Mouse (Mus musculus) embryonic fibroblast, embryonic 13.5 days (primary cell): ENCODE results near the gene Cntrl. TPM values are rescaled to one million over a fixed set of nuclear protein-coding genes. Genes with fewer than 3 reads are reported as not detected.

Experiments used
- H3K27ac ChIP-seq: 2 replicates; pipeline ENCODE4 v1.5.1; 2012; ENCODE audit warnings: low read length, control low read depth, inconsistent platforms; ENCODE audit not compliant: insufficient read depth
- H3K4me1 ChIP-seq: 2 replicates; pipeline ENCODE4 v1.6.1; 2011; ENCODE audit warnings: low read length; ENCODE audit not compliant: control insufficient read depth, insufficient read depth
- H3K4me3 ChIP-seq: 2 replicates; pipeline ENCODE4 v1.5.1; 2011; ENCODE audit warnings: mild to moderate bottlenecking, control low read depth, low read length; ENCODE audit not compliant: insufficient read depth
- CTCF ChIP-seq: IDR thresholded peaks from 2 replicates; pipeline ENCODE4 v1.5.1; 2011; ENCODE audit warnings: mild to moderate bottlenecking, control low read depth, low read length, moderate library complexity, borderline replicate concordance; ENCODE audit not compliant: insufficient read depth
- POLR2A ChIP-seq: IDR thresholded peaks from 2 replicates; pipeline ENCODE4 v1.6.1; 2011; ENCODE audit warnings: low read depth, mild to moderate bottlenecking, control low read depth, low read length, moderate library complexity
- polyA plus RNA-seq: library from polyadenylated mRNA; stranded (reverse); fragments of >200 nt; gene quantifications from 2 replicates; pipeline ENCODE4 v1.2.4, GENCODE M21; 2011; ENCODE audit warnings: low read depth; ENCODE audit not compliant: missing spikeins, insufficient read length

The Cntrl gene
- 14.3 and 24.4 TPM in 2 replicates for polyA plus RNA-seq

DNA sequence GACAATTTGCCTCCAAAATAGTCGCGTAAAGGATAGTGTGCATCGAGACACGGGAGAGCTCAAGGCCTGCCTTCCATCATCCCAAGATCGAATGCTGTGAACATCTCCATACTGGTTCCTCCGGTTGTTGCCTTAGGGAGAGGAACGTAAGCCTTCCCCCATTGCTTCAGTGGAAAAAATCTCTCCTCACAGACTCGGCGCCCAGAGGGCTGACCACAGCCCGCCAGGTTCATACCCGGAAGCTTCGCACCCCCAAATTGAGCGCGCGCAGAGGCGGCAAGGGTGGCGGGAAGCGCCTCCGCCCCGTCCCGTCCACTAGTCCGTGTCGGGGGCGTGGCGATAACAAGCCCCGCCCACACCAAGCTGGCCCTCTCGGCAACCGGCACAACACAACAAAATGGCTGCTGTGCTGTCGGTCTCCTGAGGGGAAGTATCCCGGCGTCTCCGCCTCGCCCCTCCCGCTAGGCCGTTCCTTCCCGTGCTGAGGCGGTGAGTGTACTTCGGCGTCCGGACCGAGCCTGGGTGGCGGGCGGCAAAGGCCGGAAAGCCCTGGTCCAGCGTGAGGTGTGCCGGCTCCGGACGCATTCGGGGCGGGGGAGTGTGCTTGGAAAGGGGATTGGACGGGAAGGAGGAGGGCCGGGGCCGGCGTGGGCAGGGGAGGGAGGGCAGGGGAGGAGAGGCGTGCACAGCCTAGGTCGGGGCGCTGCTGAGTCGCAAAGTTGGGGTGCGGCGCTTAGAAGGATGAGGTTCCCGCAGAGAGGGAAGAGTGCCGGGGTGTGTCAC, at the start of gene Cntrl:
TSS of gene Cntrl (plus strand) at position 352 of the 783 bp plus-strand sequence.
- Histone ChIP-seq H3K27ac (peak within 1 kb of the TSS; percentile 55), H3K4me1 (peaks cover 2% of the 10 kb centered on the region; the same call in 1 of the 2 replicates), H3K4me3 (peak within 1 kb of the TSS; percentile 87)
- no peak for TF ChIP-seq CTCF
- TF ChIP-seq POLR2A, result peak; percentile 68

DNA sequence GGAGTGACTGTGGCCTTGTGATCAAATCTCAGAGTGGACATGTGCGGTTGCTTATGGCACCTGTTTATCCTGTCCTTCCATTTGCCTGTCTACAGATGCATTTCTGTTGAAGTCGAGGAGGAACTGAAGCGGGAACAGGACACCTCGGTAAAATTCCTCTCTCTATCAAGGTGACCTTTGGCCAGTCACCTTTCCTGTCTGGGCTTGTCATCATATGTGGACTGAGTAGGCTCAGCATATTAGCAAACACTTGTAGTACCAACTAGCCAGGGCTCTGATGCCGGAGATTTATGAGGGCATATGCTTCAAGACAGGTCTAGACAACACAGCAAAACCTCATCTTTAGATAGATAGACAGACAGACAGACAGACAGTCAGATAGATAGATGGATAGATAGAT, 49.0 kb upstream of the Cntrl start:
- no peak for TF ChIP-seq CTCF
- TF ChIP-seq POLR2A, result no peak
- Histone ChIP-seq H3K4me1 (no peaks in the 10 kb centered on the region), H3K27ac (no peak overlapping the region), H3K4me3 (no peak overlapping the region)

DNA sequence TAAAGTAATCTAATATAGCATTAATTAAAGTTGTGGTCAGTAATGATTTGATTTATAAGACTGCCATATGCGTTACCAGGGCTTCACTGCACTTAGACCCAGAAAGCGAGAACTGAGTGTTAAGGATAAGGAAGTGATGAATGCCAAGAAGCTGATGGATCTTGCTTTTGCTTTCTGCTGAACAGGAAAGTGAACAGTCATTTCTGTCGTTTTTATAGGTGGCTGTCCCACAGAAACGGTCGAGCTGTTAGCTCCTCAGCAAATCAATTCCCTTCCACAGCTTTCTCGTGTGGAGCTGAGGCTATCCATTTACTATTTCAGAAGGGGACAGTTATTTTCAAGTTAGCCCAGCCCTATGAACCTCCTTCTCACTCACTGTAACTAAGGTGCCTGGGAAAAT, 48.4 kb upstream of the Cntrl start:
- Histone ChIP-seq H3K4me1 (no peaks in the 10 kb centered on the region), H3K27ac (no peak overlapping the region), H3K4me3 (no peak overlapping the region)
- TF ChIP-seq CTCF, result no peak
- TF ChIP-seq POLR2A, result no peak

DNA sequence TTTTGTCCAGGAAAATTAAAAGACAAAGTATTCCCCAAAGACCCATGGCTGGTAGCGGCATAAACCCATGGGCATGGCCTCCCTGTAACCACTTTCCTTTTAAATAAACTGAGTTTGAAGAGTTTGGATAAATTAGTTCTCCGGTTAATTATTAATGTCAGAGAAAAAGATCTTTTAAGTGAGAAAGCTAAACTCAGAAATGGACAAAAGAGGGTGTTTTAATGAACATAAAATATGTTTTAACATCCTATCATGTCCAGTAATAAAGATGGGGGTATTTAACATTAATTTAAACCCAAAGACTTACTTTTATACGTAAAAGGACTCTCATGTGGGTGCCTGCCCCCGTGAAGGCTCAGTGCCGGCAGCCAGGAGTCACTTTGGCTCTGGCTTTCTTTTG, 48.0 kb upstream of the Cntrl start, which contains the start of gene Hc:
TSS of gene Hc (minus strand) at position 101 of the 400 bp plus-strand sequence.
- Histone ChIP-seq H3K4me1 (no peaks in the 10 kb centered on the region), H3K4me3 (no peak within 1 kb of the TSS), H3K27ac (no peak within 1 kb of the TSS)
- no peak for TF ChIP-seq CTCF
- no peak for TF ChIP-seq POLR2A

GRCm38 (mm10) chr2:35063333-35064030, 45.8 kb upstream of the Cntrl start:
- H3K27ac ChIP-seq, result no peak overlapping the region
- TF ChIP-seq CTCF, result no peak
- TF ChIP-seq POLR2A, result no peak
- H3K4me3 ChIP-seq, result no peak overlapping the region
- H3K4me1 ChIP-seq, result no peaks in the 10 kb centered on the region

GRCm38 (mm10) chr2:35066525-35067082, 42.7 kb upstream of the Cntrl start:
- H3K4me1 ChIP-seq, result no peaks in the 10 kb centered on the region
- no peak overlapping the region for H3K4me3 ChIP-seq
- no peak for TF ChIP-seq CTCF
- TF ChIP-seq POLR2A, result no peak
- H3K27ac ChIP-seq, result no peak overlapping the region

DNA sequence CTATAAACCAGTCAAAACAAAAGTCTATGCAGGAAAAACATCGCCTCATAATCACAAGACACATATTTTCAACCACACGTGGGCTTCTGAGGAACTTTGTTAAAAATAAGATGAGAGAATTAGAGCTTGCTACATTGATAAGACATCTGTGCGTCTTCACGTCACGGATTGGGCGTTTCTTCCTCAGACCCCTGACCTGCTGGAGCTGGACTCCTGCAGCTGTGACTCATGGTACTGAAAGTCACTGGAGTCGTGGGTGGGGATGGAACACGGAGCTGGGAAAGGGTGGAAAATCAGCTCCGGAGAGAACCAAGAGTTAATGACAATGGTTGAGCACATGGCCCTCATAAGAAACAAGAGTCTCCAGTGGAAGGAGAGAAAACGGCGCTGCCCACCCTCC, 42.2 kb upstream of the Cntrl start:
- Histone ChIP-seq H3K27ac (no peak overlapping the region), H3K4me3 (no peak overlapping the region), H3K4me1 (no peaks in the 10 kb centered on the region)
- TF ChIP-seq POLR2A (no peak), CTCF (no peak)

GRCm38 (mm10) chr2:35069124-35069523, 40.2 kb upstream of the Cntrl start:
- TF ChIP-seq POLR2A, result no peak
- TF ChIP-seq CTCF, result no peak
- Histone ChIP-seq H3K27ac (no peak overlapping the region), H3K4me1 (no peaks in the 10 kb centered on the region), H3K4me3 (no peak overlapping the region)

DNA sequence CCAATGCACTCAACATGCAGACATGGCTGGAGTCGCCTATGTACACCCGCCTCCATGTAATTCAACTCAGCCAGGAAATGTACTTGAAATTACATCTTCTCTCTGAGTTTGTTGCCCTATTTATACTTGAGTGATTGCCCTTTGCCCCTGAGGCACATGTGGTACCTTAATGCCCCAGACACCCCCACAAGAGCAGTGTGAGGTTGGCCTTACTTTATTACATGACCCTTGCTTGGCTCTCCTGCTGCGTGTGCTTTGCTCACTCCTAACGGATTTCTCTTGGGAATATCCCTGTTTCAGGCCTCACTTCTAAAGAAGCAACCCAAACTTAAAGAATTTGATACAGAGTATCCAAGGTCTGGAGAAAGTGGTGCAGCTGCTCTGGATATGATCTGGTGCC, 39.0 kb upstream of the Cntrl start:
- TF ChIP-seq CTCF (no peak), POLR2A (no peak)
- Histone ChIP-seq H3K4me1 (no peaks in the 10 kb centered on the region), H3K27ac (no peak overlapping the region), H3K4me3 (no peak overlapping the region)

DNA sequence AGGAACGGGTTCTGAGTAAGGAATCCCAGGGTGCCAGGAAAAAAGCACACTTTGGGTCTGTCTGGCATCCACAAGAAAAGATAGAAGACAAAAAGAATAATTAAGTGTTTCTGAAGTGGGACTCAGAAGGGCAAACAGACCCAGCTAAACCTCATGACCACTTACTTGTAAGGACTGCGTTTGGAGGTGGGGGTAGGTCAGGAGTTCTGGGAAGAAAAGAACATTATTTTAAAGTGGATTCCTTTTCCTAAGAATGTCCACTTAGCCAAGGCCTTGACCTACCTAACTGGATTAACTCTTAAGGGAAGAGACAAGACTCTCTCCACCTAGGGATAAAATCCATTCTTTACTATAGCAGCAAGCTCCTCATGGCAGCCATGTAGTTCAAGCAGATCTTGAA, 36.7 kb upstream of the Cntrl start:
- TF ChIP-seq POLR2A (no peak), CTCF (no peak)
- H3K4me1 ChIP-seq, result no peaks in the 10 kb centered on the region
- H3K4me3 ChIP-seq, result no peak overlapping the region
- no peak overlapping the region for H3K27ac ChIP-seq
